Mouse (Mus musculus) cerebellum, adult 2 months (tissue): ENCODE data around the gene Add3.

Experiments
- CTCF ChIP-seq: fragments of 200-500 bp; IDR thresholded peaks from 2 replicates; pipeline ENCODE4 v1.5.1; 2011; ENCODE audit warnings: low read depth, mild to moderate bottlenecking, control low read depth, low read length, moderate library complexity, borderline replicate concordance; ENCODE audit not compliant: insufficient read depth
- POLR2A ChIP-seq: fragments of 200-500 bp; IDR thresholded peaks from 2 replicates; pipeline ENCODE4 v1.6.1; 2011; ENCODE audit warnings: low read length, control low read depth, borderline replicate concordance; ENCODE audit not compliant: insufficient read depth

- TF ChIP-seq CTCF (no peak), POLR2A (no peak)
Observed at GRCm38 (mm10) chr19:53162927-53163326, 22.7 kb downstream of the Add3 start.
